Mouse (Mus musculus) central nervous system, embryonic 18 days (tissue): ENCODE measurements around the gene Tnrc18. TPM values are rescaled to one million over a fixed set of nuclear protein-coding genes. Genes with fewer than 3 reads are reported as not detected.

Experiments
- polyA plus RNA-seq: library from polyadenylated mRNA; depleted of rRNA; stranded (reverse); fragments of >200 nt; gene quantifications from 2 replicates; pipeline ENCODE4 v1.2.3, GENCODE M21; 2012; rRNA removed

Gene Tnrc18
- 41.2 and 52.4 TPM in 2 replicates for polyA plus RNA-seq

DNA sequence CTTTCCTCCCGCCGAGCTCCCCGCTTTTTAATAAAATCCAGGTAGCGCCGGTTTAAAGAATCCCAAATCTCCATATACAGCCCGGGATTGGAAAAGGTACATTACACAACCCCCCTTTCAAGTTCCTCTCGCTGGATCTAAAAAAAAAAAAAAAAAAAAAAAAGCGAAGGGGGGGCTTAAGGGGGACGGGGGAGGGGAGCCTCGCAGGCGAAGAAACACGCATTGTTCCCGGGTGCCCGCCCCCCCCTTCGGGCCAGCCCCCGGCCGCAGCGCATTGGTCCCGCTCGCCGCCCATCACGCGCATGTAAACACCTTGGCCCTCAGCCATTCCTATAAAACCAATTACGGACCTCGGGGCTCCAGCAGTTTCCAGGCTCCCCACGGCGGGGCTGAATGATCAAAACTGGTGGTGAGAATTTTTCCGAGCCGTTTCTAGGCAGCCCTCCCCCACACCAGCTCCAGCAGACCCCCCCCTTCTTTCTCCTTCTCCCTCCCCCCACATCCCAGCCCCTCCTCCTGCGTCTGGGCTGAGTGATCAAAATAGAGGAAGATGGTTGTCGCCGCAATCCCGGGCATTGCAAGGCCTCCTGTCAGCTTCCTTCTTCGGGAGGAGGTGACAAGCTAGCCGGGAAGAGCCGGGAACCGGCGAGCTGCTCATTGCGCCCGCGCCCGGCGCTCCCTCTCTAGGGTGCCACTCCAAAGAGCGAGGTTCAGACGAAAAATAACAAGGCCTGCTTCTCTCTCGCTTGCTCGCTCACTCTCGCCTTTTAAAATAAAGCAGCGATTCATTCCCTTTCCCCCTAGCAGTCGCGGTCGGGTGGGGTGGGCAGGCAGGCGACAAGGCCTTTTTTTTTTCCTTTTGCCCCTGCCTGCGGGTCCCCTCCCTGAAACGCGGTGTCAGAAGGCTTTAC lies at the start of gene Tnrc18:
Gene Tnrc18 (minus strand): TSS at position 139 of the 911 bp plus-strand sequence.

DNA sequence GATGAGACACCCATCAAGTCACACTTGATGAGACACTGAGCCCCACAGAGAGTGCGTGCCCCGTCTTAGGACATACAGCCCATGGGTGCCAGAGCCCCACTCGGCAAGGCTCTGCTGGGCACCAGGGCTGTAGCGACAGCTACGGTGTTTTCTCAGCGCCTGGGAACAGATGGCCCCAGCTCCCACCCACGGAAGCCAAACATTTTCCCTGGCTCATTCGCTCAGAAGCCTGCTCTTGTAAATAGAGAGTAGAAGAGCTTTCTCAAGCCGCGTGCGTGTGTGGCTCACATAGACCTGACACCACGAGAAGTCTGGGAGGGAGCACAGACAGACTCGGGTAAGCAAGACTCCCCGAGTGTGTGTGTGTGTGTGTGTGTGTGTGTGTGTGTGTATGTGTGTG lies 125.2 kb downstream of the Tnrc18 start, which contains the start of gene Slc29a4:
Gene Slc29a4 (plus strand): TSS at position 265 of the 400 bp plus-strand sequence.

Other genes starting within 250 kb of the Tnrc18 start
- gene Mmd2, start 208.9 kb downstream of the Tnrc18 start, polyA plus RNA-seq: 51.9 and 52.0 TPM in 2 replicates
- gene Wipi2, start 190.0 kb downstream of the Tnrc18 start, polyA plus RNA-seq: 45.6 and 46.2 TPM in 2 replicates
- 83.1 and 104 TPM in 2 replicates for gene Slc29a4, start 125.2 kb downstream of the Tnrc18 start, polyA plus RNA-seq
- gene Fbxl18, start 77.8 kb upstream of the Tnrc18 start, polyA plus RNA-seq: 18.3 and 22.4 TPM in 2 replicates
- gene Actb, start 89.1 kb upstream of the Tnrc18 start, polyA plus RNA-seq: 3,461 and 4,153 TPM in 2 replicates
- gene Fscn1, start 142.7 kb upstream of the Tnrc18 start, polyA plus RNA-seq: 464 and 503 TPM in 2 replicates